Mouse (Mus musculus) small intestine, adult 2 months (tissue): ENCODE results near the gene Efna1. TPM values are rescaled to one million over a fixed set of nuclear protein-coding genes. Genes with fewer than 3 reads are reported as not detected.

Source experiments
- H3K27ac ChIP-seq: fragments of 200-500 bp; 2 replicates; pipeline ENCODE4 v1.5.1; 2012; ENCODE audit warnings: low read depth, low read length, control low read depth, inconsistent platforms; ENCODE audit not compliant: insufficient read depth
- H3K27me3 ChIP-seq: fragments of 200-500 bp; 2 replicates; pipeline ENCODE4 v1.6.1; 2012; ENCODE audit warnings: mild to moderate bottlenecking, moderate library complexity, low read length, inconsistent platforms; ENCODE audit not compliant: control insufficient read depth, insufficient read depth
- H3K36me3 ChIP-seq: fragments of 200-500 bp; 2 replicates; pipeline ENCODE4 v1.6.1; 2012; ENCODE audit warnings: mild to moderate bottlenecking, low read length, control low read depth, inconsistent platforms; ENCODE audit not compliant: control insufficient read depth, insufficient read depth
- H3K4me1 ChIP-seq: fragments of 200-500 bp; 2 replicates; pipeline ENCODE4 v1.6.1; 2012; ENCODE audit warnings: low read length, inconsistent platforms, mixed read lengths; ENCODE audit not compliant: control insufficient read depth, insufficient read depth, insufficient read length
- H3K4me3 ChIP-seq: fragments of 200-500 bp; 2 replicates; pipeline ENCODE4 v1.5.1; 2012; ENCODE audit warnings: low read depth, mild to moderate bottlenecking, control low read depth, inconsistent platforms, low read length, moderate library complexity
- CTCF ChIP-seq: fragments of 200-500 bp; IDR thresholded peaks from 2 replicates; pipeline ENCODE4 v1.5.1; 2012; ENCODE audit warnings: low read depth, mild to moderate bottlenecking, control low read depth, inconsistent platforms, low read length, moderate library complexity, mixed read lengths; ENCODE audit not compliant: insufficient replicate concordance, insufficient read length; ENCODE audit errors: extremely low read depth
- POLR2A ChIP-seq: fragments of 200-500 bp; IDR thresholded peaks from 2 replicates; pipeline ENCODE4 v1.6.1; 2012; ENCODE audit warnings: low read depth, mild to moderate bottlenecking, control low read depth, inconsistent platforms, low read length, moderate library complexity
- WGBS: fragments of 180-500 bp; shearing (Covaris S2); methylation state at CpG from one replicate; pipeline ENCODE4 v1.1.7; 2018; 5-methylcytosine and 5-hydroxymethylcytosine counted together
- polyA plus RNA-seq: library from polyadenylated mRNA; depleted of rRNA; stranded (reverse); fragments of >200 nt; gene quantifications from 2 replicates; pipeline ENCODE4 v1.2.3, GENCODE M21; 2012

The Efna1 gene
- polyA plus RNA-seq, 1 experiment = 122 TPM

DNA sequence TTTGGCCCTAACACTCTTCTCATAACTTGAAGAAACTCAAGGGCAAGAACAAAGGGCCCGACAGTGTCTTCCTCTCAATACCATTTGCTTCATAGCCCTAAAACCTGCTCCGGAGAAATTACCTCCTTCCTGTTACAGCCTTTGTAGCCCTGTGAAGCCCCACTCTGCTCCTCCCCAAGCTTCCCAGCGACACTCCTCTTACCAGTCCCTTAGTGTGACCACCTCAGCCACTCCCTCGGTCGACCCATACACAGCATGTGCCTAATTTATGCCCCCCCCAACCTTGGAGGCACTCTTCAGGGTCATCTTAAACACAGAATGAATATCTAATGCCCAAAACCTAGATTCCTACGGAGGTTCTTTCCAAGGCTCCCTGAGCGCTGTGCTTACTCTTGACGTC lies 2.3 kb downstream of the Efna1 start:
- TF ChIP-seq CTCF = no peak
- Histone ChIP-seq H3K4me1 (peaks cover 13% of the 10 kb centered on the region), H3K27ac (peak overlapping the region; percentile 91), H3K36me3 (peaks cover 15% of the 10 kb centered on the region), H3K4me3 (peak overlapping the region; percentile 85), H3K27me3 (no peaks in the 10 kb centered on the region)
- 18% methylated on average over 8 of the region's 8 CpGs for WGBS

DNA sequence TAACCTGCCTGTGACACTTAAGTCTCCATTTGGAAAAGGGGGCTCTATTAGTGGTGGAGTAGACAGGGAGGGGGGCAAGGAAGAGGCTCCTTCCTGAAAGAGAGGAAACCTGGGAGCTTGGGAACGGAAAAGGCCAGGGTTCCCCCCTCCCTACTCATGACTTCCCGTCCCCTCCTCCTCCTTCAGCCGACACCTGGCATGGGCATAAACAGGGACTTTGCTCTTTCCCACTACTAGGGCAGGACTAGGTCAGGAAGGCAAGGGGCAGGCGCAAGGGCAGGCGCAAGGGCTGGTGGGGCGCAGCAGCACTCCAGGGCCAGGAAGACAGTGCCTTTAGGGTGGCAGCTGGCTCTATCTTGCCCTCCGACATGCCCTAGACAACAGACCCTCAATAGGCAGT lies 2.8 kb downstream of the Efna1 start:
- TF ChIP-seq POLR2A (peak; percentile 44; the same call in 1 of the 2 replicates), CTCF (no peak)
- Histone ChIP-seq H3K27ac (peak overlapping the region; percentile 91), H3K36me3 (peaks cover 15% of the 10 kb centered on the region), H3K4me3 (peak overlapping the region; percentile 85), H3K4me1 (peaks cover 13% of the 10 kb centered on the region), H3K27me3 (no peaks in the 10 kb centered on the region)
- 27% methylated on average over 7 of the region's 7 CpGs for WGBS

DNA sequence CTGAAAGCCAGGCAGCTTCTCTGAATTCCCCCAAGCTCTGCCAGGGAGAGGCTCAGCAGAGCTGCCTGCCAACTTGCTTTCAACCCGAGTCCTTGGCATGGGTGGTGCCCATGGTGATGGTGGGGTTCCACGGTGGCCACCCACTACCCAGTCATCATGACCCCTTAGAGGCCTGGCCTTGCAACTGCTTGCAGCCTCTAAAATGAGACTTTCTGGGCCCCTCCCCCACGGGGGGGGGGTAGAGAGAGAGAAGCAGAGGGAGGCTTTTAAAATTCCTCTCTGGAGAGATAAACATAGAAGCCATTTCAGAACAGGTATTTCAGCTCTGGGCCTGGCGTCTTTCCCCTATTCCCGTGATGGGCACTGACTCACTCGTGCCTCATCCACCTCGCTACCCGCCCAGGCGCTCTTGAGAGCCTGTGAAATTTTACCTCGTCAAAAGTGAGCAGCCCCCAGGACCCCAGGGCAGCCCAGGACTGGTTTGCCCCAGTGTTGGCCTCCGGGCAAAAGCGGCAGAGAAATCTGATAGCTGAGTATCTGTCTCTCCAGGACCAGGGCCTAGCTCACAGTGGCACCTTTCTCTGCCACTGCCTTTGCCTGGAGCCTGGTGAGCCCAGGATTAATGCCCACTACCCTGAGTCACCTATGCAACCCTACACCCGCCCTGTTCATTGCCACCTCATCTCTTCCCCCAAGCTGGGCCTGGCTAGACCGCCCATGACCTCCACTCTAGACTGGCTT lies 3.5 kb downstream of the Efna1 start:
- H3K36me3 ChIP-seq = peaks cover 19% of the 10 kb centered on the region
- peaks cover 13% of the 10 kb centered on the region for H3K4me1 ChIP-seq
- WGBS = 23% methylated on average over 14 of the region's 14 CpGs
- TF ChIP-seq CTCF = no peak
- TF ChIP-seq POLR2A = no peak
- H3K27me3 ChIP-seq = no peaks in the 10 kb centered on the region
- H3K4me3 ChIP-seq = peak overlapping the region; percentile 85
- H3K27ac ChIP-seq = peak overlapping the region; percentile 88

DNA sequence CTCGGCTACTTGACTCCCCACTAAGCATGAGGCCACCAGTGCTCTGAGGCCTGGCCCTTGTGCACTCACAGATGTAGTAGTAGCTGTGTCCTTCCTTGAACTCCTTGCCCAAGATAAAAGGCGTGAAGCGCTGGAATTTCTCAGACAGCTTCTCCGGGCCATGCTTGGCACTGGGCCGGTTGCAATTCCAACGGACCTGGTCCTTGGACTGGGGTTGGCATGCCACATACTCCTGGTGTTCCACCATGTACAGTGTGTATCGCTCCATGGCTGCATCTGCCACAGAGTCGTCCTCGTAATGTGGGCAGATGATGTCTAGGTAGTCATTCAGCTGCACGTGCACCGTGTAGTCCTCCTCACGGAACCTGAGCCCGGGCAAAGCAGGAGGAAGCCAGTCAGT lies 4.9 kb downstream of the Efna1 start:
- peak overlapping the region; percentile 1; the same call in 1 of the 2 replicates for H3K27ac ChIP-seq
- 32% methylated on average over 13 of the region's 13 CpGs for WGBS

DNA sequence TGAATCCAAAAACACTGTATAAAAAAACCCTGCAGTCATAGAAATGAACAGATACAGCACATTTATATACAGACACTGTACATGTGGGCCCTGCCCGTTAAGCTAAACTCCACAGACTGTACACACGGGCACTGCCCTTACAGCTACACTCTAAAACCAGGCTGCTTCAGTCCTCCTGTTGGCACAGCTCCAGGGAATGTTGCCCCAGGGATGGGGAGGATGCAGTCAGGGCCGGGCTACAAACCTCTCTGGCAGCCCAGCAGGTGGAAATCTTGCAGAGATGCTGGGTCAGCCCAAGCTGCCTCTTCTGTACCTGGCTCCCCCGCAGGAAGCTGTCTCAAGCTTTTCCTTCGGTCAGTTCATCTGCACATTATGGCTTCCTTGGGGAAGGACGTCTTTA lies 9.2 kb downstream of the Efna1 start:
- 58% methylated on average over 6 of the region's 6 CpGs for WGBS
- Histone ChIP-seq H3K4me3 (no peak overlapping the region), H3K27ac (no peak overlapping the region), H3K4me1 (peaks cover 20% of the 10 kb centered on the region), H3K27me3 (no peaks in the 10 kb centered on the region), H3K36me3 (peaks cover 28% of the 10 kb centered on the region)
- no peak for TF ChIP-seq POLR2A
- TF ChIP-seq CTCF = no peak

More for the DNA sequence above, 4.9 kb downstream of the Efna1 start:
- Histone ChIP-seq H3K27me3 (no peaks in the 10 kb centered on the region), H3K4me1 (peaks cover 9% of the 10 kb centered on the region), H3K4me3 (peak overlapping the region; percentile 85), H3K36me3 (peaks cover 28% of the 10 kb centered on the region)
- TF ChIP-seq CTCF (no peak), POLR2A (no peak)

DNA sequence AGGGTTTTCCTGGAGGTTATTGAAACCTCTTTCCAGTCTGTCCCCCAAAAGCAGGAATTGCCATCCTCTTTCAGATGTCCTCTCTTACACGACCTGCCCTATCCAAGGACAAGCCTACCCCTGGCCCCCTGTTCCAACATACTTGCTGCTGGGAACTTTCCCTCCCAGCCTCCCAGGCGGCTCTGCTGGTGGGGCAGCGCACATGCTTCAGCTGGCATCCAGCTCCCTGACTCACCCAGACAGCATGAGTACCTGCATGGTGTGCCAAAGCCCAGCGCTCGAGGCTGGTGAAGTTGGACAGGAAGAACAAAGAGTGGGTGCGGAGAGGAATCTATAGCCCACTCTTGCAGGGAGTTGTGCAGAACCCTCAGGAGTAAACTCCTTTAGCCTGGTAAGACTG lies 10.1 kb downstream of the Efna1 start:
- Histone ChIP-seq H3K36me3 (peaks cover 25% of the 10 kb centered on the region), H3K27ac (peak overlapping the region; percentile 75), H3K27me3 (no peaks in the 10 kb centered on the region), H3K4me3 (no peak overlapping the region), H3K4me1 (peaks cover 17% of the 10 kb centered on the region)
- TF ChIP-seq CTCF (no peak), POLR2A (no peak)
- WGBS = 48% methylated on average over 6 of the region's 6 CpGs

DNA sequence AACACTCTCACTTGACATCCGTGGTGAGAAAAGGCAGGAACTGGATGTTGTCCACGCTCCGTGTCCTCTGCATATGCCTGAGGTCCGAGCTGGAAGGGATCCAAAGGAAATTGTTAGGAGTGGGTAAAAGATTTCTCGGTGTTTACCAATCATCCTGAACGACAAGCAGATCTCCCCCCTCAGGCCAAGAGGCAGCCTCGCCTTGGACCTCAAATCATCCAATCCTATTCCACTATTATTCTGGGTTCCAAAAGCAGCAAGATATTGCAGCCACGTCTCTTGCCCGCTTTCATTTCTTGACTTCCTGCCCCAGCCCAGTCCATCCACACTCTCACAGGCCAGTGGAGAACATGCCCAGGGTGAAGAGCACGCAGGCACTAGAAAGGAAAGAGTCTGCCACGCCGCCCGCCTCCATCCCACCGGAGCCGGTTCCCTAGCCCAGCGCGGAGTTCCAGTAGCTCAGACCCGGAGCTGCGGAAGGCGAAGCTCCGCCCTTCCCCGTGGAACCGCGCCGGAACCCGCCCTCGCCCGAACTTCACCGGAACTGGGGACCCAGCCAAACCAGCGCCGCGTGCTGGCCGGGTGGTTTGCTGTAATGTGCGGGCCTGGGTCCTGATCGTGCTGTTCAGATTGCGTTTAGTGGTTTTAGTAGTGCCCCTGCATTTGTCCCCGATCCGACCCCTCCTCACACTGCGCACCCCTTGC lies 10.7 kb downstream of the Efna1 start, which contains the start of gene Slc50a1:
TSS of gene Slc50a1 (minus strand) at position 520 of the 705 bp plus-strand sequence.
- H3K27me3 ChIP-seq = no peaks in the 10 kb centered on the region
- WGBS = 2% methylated on average over 39 of the region's 39 CpGs
- H3K27ac ChIP-seq = peak within 1 kb of the TSS; percentile 75
- TF ChIP-seq POLR2A (peak; percentile 76), CTCF (peak; percentile 31; the same call in 1 of the 2 replicates)
- H3K4me1 ChIP-seq = peaks cover 15% of the 10 kb centered on the region
- peak within 1 kb of the TSS; percentile 81 for H3K4me3 ChIP-seq
- H3K36me3 ChIP-seq = peaks cover 18% of the 10 kb centered on the region
